Mouse (Mus musculus) ES-Bruce4 (cell line): ENCODE data around the gene Mllt6. TPM values are rescaled to one million over a fixed set of nuclear protein-coding genes. Genes with fewer than 3 reads are reported as not detected.

Experiments
- H3K27ac ChIP-seq: 2 replicates; pipeline ENCODE4 v1.5.1; 2012; ENCODE audit warnings: low read length, inconsistent platforms; ENCODE audit not compliant: insufficient read depth
- H3K27me3 ChIP-seq: 2 replicates; pipeline ENCODE4 v1.6.1; 2012; ENCODE audit warnings: mild to moderate bottlenecking, low read length, inconsistent platforms; ENCODE audit not compliant: control insufficient read depth, poor library complexity, insufficient read depth, severe bottlenecking
- H3K36me3 ChIP-seq: 2 replicates; pipeline ENCODE4 v1.6.1; 2012; ENCODE audit warnings: inconsistent platforms, mild to moderate bottlenecking, low read length, moderate library complexity; ENCODE audit not compliant: control insufficient read depth, poor library complexity, insufficient read depth, severe bottlenecking
- H3K4me1 ChIP-seq: one replicate; pipeline ENCODE4 v1.8.1; 2011; ENCODE audit warnings: low read length; ENCODE audit not compliant: control insufficient read depth, insufficient read depth
- H3K4me3 ChIP-seq: 2 replicates; pipeline ENCODE4 v1.5.1; 2011; ENCODE audit warnings: low read depth, mild to moderate bottlenecking, low read length
- H3K9ac ChIP-seq: 2 replicates; pipeline ENCODE4 v1.6.1; 2012; ENCODE audit warnings: low read depth, mild to moderate bottlenecking, inconsistent platforms; ENCODE audit not compliant: poor library complexity, severe bottlenecking
- H3K9me3 ChIP-seq: replicated peaks from 2 replicates; pipeline ENCODE4 v1.6.1; 2012; ENCODE audit warnings: mild to moderate bottlenecking, low read length, inconsistent platforms; ENCODE audit not compliant: control insufficient read depth, poor library complexity, insufficient read depth, severe bottlenecking
- CTCF ChIP-seq: IDR thresholded peaks from one replicate; pipeline ENCODE4 v1.8.1; 2011; ENCODE audit warnings: low read depth, low read length
- EP300 ChIP-seq: IDR thresholded peaks from 2 replicates; pipeline ENCODE4 v1.6.1; 2011; ENCODE audit warnings: low read depth, low read length; ENCODE audit not compliant: insufficient read depth
- POLR2A ChIP-seq: IDR thresholded peaks from one replicate; pipeline ENCODE4 v1.8.1; 2011; ENCODE audit warnings: low read length; ENCODE audit not compliant: insufficient read depth
- polyA plus RNA-seq: library from polyadenylated mRNA; stranded (reverse); fragments of >200 nt; gene quantifications from 2 replicates; pipeline ENCODE4 v1.2.4, GENCODE M21; 2011; ENCODE audit warnings: low read depth; ENCODE audit not compliant: missing spikeins, insufficient read depth, insufficient read length

The Mllt6 gene
- polyA plus RNA-seq, 1 experiment: 25.2 TPM

DNA sequence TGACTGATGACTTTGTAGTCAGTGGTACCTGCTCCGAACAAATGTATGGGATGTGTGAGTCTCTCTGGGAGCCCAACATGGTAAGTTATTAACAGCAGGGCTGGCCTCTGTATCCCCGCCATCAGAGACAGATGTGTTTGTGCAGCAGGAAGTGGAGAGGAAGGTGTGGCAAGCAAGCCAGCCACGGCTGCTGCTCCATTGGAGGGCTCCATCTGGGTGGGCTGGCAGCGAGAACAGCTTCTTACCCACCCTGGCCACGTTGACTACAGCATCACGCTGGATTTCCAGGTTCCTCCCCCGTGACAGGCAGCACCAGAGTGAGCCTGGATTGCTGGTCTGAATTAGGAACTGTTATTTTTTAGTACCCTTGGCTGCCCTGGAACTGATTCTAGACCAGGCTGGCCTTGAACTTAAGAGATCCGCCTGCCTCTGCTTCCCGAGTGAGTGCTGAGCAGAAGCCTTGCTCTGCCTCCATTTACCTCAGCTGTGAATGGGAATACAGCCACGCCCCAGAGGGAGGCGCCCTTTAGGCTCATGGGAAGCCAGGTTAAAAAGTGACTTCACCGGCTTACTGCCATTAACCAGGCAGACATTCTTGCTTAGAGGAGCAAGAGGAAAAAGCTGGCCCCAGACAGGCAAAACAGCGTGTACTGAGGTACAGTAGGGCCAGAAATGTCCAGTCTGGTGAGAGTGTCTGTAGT, 48.1 kb downstream of the Mllt6 start:
- no peak overlapping the region for H3K27ac ChIP-seq
- no peak overlapping the region for H3K4me3 ChIP-seq
- H3K9ac ChIP-seq: no peak overlapping the region
- peak; percentile 9 for TF ChIP-seq CTCF
- TF ChIP-seq EP300: no peak
- no peaks in the 10 kb centered on the region for H3K4me1 ChIP-seq
- H3K27me3 ChIP-seq: no peaks in the 10 kb centered on the region
- H3K36me3 ChIP-seq: peaks cover 41% of the 10 kb centered on the region
- no peaks in the 10 kb centered on the region for H3K9me3 ChIP-seq

DNA sequence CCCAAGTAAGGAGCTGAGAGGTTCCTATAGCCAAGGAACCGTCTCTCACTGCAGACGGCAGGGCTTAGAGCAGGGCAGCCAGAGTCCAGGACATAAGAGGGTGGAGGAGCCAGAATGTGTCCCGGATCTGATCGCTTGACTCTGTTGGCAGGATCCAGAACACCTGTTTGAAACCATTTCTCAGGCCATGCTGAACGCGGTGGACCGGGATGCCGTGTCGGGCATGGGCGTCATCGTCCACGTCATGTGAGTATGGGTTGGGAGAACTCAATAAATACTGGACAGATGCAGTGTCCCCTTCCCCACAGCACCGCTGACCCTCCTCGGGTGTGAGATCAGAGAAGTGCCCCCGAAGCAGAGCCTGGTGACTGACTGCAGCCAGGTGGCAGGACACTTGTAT, 49.1 kb downstream of the Mllt6 start:
- Histone ChIP-seq H3K4me1 (no peaks in the 10 kb centered on the region), H3K9me3 (no peaks in the 10 kb centered on the region), H3K4me3 (no peak overlapping the region), H3K27ac (no peak overlapping the region), H3K36me3 (peaks cover 36% of the 10 kb centered on the region), H3K27me3 (no peaks in the 10 kb centered on the region), H3K9ac (no peak overlapping the region)
- TF ChIP-seq POLR2A (no peak), EP300 (no peak), CTCF (no peak)

DNA sequence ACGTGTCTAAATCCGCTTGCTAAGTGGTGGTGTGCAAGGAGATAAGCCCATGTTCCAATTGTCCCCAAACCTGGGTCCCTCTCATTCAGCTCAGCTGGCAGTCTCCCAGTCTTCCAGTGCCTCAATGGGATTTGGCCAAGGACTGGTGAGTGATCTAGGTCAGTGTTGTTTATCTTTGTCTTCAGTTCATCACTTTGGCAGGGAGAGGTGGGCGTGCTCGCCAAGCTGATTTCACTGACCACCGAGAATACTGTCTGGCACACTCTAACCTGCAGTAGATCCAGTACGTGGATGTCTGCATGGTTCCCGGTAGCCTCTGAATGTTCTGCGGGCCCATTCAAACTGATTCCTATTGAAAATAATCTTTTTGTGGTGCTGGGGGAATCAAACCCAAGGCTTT, 50.7 kb downstream of the Mllt6 start:
- Histone ChIP-seq H3K36me3 (peaks cover 30% of the 10 kb centered on the region), H3K27me3 (no peaks in the 10 kb centered on the region), H3K9ac (no peak overlapping the region), H3K9me3 (no peaks in the 10 kb centered on the region), H3K4me3 (no peak overlapping the region), H3K4me1 (no peaks in the 10 kb centered on the region), H3K27ac (no peak overlapping the region)
- TF ChIP-seq CTCF (no peak), POLR2A (no peak), EP300 (no peak)

DNA sequence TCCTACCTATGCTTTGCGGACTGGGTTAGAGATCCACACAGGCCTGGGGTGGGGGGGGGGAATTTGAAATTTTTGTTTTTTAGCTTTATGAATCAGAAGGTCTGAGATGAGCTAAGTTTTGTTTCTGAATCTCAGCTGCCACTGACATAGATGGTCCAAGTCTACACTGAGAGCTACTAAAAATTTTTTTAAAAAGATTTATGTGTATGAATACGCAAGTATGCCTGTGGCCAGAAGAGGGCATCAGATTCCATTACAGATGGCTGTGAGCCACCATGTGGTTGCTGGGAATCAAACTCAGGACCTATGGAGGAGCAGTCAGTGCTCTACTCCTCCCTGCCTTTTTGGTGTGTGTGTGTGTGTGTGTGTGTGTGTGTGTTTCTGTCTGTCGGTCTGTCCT, 51.1 kb downstream of the Mllt6 start:
- Histone ChIP-seq H3K36me3 (peaks cover 29% of the 10 kb centered on the region), H3K9me3 (no peaks in the 10 kb centered on the region), H3K9ac (no peak overlapping the region), H3K4me3 (no peak overlapping the region), H3K27me3 (no peaks in the 10 kb centered on the region), H3K27ac (no peak overlapping the region), H3K4me1 (no peaks in the 10 kb centered on the region)
- TF ChIP-seq CTCF: peak; percentile 34
- TF ChIP-seq POLR2A: no peak

DNA sequence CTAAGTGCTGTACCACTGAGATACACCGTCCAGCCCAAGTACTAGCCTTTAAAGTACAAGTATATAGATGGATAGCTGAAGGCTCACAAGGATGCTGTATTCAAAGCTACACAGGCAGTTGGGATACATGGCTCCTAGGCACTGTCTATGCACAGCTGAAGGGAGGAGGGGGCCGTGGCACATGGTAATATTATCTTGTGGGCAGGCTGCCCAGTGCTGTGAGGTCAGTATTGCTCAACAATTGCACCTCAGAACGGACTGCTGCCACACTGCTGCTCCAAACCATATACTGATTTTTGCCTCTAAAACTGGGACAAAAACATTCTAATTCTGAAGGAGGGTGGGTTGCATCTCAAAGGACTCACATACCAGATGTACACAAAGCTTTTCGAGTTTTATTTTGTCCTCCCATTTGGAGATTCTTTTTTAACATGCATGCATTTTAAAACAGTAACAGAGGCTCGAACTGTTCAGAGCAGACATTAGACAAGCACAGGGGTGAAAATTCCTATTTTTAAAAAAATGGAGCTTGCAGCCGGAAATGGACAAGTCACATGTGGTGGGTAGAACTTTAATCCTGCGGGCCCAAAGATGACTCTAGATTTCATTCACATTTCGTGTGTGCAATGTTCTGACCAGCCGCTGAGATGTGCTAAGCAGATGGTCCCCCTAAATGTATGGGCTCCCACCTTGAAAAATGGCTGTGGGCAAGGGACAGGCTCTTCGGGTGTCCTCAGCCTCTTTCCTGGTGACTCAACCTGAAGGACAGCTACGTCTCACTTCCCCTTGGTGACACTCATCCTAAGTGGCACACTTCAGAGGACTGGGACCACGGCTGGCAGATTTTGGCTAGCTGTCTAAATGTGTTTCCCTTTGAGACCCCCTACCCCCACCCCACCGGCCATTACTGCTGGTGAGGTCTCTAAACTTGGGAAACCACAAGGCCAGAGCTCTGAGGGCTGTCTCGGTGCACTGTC, 51.9 kb downstream of the Mllt6 start:
- H3K27me3 ChIP-seq: no peaks in the 10 kb centered on the region
- no peaks in the 10 kb centered on the region for H3K9me3 ChIP-seq
- H3K4me1 ChIP-seq: no peaks in the 10 kb centered on the region
- no peak overlapping the region for H3K4me3 ChIP-seq
- no peak overlapping the region for H3K27ac ChIP-seq
- peaks cover 34% of the 10 kb centered on the region for H3K36me3 ChIP-seq
- TF ChIP-seq POLR2A: no peak
- no peak for TF ChIP-seq CTCF
- TF ChIP-seq EP300: no peak
- no peak overlapping the region for H3K9ac ChIP-seq

DNA sequence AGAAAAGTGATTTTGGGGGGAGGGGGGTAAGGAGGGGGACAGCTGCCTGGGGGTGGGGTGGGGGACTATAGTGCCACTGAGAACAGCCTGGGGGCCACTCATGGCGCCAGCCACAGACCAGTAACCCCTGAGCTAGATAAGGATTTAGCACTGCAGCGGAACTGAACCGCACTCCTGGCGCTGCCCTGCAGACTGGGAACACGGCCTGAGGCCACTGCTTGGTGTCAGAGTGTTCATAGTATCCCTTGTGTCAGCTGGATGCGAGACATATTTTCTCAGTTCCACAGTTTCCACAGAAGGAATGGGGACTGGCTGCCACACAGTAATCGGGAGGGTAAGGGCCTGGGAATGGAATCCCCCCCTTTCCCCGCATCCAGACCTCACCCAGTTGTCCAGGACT, 52.8 kb downstream of the Mllt6 start:
- TF ChIP-seq EP300 (no peak), CTCF (no peak), POLR2A (no peak)
- Histone ChIP-seq H3K36me3 (peaks cover 34% of the 10 kb centered on the region), H3K4me1 (no peaks in the 10 kb centered on the region), H3K9ac (no peak overlapping the region), H3K9me3 (no peaks in the 10 kb centered on the region), H3K4me3 (no peak overlapping the region), H3K27me3 (no peaks in the 10 kb centered on the region), H3K27ac (no peak overlapping the region)
